Mouse (Mus musculus): ENCODE results near the gene Thap8.

The Thap8 gene

DNA sequence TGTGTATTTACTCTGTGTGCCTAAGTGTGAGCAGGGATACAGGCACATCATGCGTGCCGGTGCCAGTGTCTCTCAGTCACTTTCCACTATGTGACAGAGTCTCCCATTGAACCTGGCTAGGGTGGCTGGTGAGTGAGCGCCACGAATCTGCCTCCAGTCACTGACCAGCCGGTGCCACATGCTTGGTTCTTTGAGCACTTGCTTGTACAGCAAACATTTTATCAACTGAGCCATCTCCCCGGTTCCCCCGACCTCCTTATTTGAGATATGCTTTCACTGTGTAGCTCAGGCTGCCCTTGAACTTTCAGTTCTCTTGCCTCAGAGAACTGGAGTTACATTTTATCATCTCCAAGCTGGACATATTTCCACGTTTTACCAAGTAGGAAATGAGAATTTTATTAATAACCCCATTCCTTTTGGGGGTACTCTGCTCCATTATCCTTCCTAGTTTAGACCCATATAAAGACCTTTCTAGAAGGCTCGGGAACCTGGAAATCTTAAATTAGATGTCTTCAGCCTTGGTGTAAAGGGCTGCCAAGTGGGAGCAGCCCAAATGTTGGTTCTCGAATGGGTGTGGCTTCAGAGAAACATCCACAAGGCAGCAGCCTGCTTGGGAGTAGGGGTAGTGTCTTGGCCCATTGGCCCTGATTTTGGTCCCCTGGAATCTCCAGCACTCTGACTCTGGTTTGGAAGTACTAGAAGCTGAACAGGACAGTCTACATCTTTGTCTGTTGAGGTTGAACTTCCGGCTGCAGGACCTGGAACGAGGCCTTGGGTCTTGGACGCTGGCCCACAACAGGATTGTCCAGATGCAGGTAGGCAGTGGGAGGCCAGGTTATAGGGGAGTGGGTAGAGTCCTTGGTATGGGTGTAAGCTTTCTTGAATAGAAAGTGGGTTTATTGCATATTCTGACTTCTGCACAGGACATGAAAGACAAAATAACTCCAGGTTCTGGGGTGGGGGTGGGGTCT is 36.0 kb downstream of the Thap8 start:
- in situ Hi-C loops (cut with MboI, MseI), result no loop called here

DNA sequence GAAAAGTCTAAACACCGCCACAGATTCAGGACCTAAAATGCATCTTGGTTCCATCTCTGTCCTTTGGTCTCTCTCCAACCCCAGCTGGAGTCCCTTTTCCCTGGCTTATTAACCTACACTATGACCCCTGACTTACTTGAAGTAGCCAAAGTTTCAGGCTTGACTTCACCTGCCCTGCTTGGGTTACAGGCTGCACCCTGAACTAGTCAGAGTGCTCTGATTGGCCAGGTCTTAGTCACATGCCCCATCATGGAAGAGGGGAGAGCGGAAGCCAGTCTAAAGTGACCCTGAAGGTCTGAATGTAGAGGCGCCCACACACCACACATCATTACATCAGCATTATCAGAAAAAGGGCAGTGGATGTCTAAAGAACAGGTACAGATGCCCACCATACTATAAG is 38.2 kb downstream of the Thap8 start:
- in situ Hi-C loops (cut with MboI, MseI), result no loop called here

DNA sequence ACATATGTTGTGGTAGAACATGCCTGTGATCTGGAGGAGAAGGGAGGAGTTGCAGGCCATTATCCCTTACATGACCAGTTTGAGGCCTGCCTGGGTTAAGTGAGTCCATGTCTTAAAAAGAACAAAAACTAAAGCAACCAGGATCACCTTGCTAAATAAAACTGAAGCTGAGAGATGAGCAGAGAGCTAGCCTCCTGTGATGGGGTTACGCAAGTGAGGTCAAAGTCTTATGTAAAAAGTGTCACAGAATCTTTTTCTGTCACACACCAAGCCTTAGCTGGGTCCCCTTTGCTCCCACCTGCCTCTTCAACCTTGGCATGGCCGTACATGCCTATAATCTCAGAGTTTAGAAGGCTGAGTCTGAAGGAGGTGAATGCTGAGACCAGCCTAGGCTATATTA is 41.1 kb downstream of the Thap8 start:
- in situ Hi-C loops (cut with MboI, MseI), result no loop called here

- in situ Hi-C loops (cut with MboI, MseI), result no loop called here
Observed at GRCm38 (mm10) chr7:30321539-30322284, 41.8 kb downstream of the Thap8 start, which contains the start of gene E130208F15Rik. Gene E130208F15Rik, plus strand, starts transcription at chr7:30321740.

DNA sequence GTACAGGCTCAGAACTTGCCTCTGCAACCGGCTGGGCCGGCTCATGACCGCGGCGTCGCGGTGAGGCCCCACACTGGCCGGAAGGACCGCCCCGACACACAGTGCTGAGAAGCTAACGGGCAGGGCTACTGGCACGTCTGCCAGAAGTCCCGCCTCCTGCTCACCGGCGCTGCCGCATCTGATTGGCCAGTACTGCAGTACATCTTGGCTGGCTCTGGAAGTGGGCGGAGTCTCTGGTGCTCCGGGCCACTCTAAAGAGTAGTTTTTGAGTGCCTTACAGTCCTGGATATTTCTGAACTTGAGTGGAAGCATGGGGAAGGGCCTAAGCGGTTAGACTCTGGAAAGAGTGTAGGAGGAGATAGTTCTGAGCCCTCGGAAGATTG is 42.4 kb downstream of the Thap8 start:
- in situ Hi-C loops (cut with MboI, MseI), result no loop called here

DNA sequence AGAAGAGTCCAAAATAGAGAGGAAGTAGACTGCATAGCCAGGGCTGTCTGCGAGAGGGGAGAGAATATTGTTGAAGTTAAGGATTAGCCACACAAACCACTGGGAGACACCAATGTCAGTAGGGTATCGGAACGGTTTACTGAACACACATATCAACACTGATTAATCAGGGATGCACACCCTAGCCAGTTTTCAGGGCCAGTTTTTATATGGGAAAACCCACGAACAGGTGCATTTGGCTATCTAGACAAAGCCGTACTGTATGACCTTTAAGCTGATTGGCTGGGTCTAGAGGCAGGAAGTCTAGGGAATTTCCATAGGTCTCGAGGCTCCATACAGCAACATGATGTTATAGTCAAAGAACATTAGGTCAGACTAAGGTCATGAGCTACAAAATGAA is 43.0 kb downstream of the Thap8 start:
- in situ Hi-C loops (cut with MboI, MseI), result no loop called here

GRCm38 (mm10) chr7:30323795-30324194 is 43.9 kb downstream of the Thap8 start, which contains the start of gene Sdhaf1:
Gene Sdhaf1, minus strand, starts transcription at chr7:30323895.
- in situ Hi-C loops (cut with MboI, MseI), result no loop called here

GRCm38 (mm10) chr7:30324300-30324944 is 44.5 kb downstream of the Thap8 start:
- in situ Hi-C loops (cut with MboI, MseI), result no loop called here

- in situ Hi-C loops (cut with MboI, MseI), result no loop called here
Observed at GRCm38 (mm10) chr7:30325364-30325763, 45.5 kb downstream of the Thap8 start.

GRCm38 (mm10) chr7:30326427-30326826 is 46.5 kb downstream of the Thap8 start:
- in situ Hi-C loops (cut with MboI, MseI), result no loop called here

- in situ Hi-C loops (cut with MboI, MseI), result no loop called here
Observed at GRCm38 (mm10) chr7:30327140-30327539, 47.2 kb downstream of the Thap8 start.

DNA sequence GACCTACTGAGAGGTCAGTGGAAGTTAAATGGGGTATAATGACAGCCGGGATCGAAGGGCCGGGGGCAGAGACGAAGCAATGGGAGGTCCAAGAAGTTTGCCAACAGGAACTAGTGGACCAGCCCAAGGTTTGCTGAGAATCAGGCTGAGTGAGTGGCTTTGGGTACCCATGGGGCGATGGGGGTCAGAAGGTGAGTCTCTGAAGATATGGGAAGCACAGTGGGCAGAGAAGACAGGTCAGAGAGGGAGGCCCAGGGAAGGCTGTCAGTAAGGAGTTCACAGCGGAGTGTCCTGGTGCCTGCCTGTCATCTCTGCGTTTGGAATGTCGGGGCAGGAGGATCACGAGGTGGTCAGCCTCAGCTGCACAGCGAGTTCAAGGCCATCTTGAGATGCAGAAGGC is 48.5 kb downstream of the Thap8 start:
- in situ Hi-C loops (cut with MboI, MseI), result no loop called here

DNA sequence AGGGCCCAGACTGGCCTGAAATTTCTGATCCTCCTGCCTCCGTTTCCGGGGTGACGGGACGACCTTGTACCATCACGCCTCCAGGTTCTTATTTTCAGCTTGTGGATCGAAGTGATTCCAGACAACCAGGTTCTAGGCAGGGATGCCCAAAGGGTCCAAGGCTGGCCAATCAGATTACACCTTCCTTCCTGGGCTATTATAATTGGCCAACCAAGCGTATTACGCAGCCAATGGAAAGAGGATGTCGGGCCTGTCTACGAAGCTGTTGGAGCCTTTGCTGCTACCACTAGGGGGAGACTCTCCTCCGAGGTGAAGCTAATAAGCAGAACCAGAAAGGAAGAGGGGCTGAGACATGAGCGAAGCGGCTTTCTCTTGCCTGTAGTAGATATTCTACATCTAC is 52.0 kb downstream of the Thap8 start:
- in situ Hi-C loops (cut with MboI, MseI), result no loop called here

DNA sequence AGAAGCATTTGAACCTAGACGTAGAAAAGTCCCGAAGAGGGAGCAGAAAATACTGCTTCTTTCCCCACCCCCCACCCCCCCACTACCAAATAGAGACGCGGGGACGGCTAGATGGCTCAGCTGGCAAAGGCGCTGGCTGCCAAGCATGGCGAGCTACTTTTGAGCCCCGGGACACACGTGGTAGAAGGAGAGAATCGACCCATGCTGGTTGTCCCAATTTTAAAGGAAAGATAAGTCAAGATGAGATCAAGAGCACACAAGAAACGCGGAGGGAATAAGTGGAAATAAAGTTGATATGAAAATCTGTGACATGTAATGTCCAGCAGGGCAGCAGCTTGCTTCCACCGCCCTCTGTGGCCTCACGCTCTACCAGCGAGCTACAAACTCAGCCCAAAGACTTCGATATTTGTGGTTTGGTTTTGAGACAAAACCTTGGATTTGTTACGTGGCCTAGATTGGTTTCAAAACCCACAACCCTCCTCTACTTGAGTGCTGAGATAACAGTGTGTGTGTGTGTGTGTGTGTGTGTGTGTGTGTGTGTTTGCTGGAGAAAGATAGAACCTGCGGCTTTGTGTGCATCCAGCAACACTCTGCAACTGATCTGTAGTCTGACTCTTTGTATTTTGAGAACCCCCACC is 52.8 kb downstream of the Thap8 start:
- in situ Hi-C loops (cut with MboI, MseI), result no loop called here

- in situ Hi-C loops (cut with MboI, MseI), result no loop called here
Observed at GRCm38 (mm10) chr7:30333436-30333835, 53.5 kb downstream of the Thap8 start.

GRCm38 (mm10) chr7:30334563-30334962 is 54.7 kb downstream of the Thap8 start:
- in situ Hi-C loops (cut with MboI, MseI), result no loop called here

- in situ Hi-C loops (cut with MboI, MseI), result no loop called here
Observed at GRCm38 (mm10) chr7:30335688-30336087, 55.8 kb downstream of the Thap8 start.

DNA sequence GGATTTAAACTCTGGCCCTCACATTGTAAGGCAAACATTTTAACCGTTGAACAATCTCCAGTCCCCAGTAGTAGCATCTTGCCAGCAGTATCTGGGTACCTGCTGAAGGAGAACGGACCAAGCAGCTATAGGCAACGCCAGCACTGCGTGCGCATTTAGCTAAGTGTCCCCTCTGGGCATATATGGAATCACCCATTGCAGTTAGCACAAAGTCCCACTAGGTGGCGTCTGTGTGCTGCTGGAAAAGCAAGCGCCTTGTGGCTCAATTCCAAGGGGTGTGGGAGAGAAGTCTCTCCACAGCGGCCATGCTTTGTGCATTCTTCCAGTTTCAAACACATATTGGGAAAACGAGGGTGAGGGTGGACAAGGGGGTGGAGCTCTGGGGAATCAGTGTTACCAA is 56.5 kb downstream of the Thap8 start:
- in situ Hi-C loops (cut with MboI, MseI), result no loop called here

GRCm38 (mm10) chr7:30339432-30340109 is 59.7 kb downstream of the Thap8 start:
- in situ Hi-C loops (cut with MboI, MseI), result no loop called here

All from T-helper 1 cell (primary cell).